Mouse (Mus musculus) NIH3T3 (cell line): Measurements from ENCODE around the gene Gdf2.

ENCODE experiments used
- DNase-seq: peaks from one replicate; pipeline ENCODE4 v3.0.0-alpha.2; 2012; ENCODE audit warnings: low read depth

Gdf2 gene

GRCm38 (mm10) chr14:33958186-33958585 lies 17.3 kb downstream of the Gdf2 start:
- no peak for DNase-seq

GRCm38 (mm10) chr14:33958841-33959240 lies 18.0 kb downstream of the Gdf2 start:
- no peak for DNase-seq

- DNase-seq = peak; percentile 64
Measured at GRCm38 (mm10) chr14:33959341-33959740, 18.5 kb downstream of the Gdf2 start.

GRCm38 (mm10) chr14:33965675-33966074 lies 24.8 kb downstream of the Gdf2 start:
- DNase-seq = peak; percentile 4

GRCm38 (mm10) chr14:33972679-33973078 lies 31.8 kb downstream of the Gdf2 start:
- DNase-seq = peak; percentile 2

DNA sequence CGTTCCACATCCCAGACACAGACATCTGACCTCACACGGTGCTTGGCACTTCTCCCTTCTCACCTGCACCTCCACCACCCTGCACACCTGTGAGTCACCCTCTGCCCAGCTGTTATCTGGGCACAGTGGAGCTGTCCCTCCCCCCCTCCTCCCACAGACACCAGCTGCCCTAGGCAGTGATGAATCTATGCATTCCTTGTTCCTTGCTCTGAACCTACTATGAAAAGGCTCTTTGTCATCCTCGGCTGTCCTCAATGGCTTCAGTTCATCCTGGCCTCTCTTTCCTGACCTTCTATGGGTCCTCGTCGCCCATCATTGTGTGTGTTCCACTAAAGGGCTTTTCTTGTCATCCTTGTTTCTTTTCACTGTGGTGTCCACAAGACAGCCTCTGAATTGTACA lies 33.9 kb downstream of the Gdf2 start:
- DNase-seq = no peak

DNA sequence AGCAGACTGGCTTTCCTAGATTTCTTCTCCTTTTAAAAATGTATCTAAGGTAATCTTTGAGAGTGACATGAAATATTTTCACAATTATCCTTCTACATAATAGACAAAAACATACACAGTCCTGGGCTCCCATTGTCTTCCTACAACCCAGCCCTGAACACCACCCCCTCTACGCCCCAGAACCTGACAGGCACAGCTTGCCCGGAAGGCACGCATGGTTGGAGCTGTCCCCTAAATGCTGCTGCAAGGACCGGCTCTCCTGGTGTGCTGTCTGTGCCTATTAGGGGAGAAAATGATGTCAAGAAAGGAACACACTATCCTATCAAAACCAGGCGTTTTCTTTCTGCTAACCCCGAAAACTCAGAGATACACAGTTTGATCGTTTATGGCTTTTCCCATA lies 36.9 kb downstream of the Gdf2 start:
- no peak for DNase-seq

GRCm38 (mm10) chr14:33978604-33979059 lies 37.8 kb downstream of the Gdf2 start, which contains the start of gene Zfp488:
Gene Zfp488, minus strand, starts transcription at chr14:33978764.
- DNase-seq = no peak

GRCm38 (mm10) chr14:33989201-33989600 lies 48.4 kb downstream of the Gdf2 start:
- DNase-seq = no peak

DNA sequence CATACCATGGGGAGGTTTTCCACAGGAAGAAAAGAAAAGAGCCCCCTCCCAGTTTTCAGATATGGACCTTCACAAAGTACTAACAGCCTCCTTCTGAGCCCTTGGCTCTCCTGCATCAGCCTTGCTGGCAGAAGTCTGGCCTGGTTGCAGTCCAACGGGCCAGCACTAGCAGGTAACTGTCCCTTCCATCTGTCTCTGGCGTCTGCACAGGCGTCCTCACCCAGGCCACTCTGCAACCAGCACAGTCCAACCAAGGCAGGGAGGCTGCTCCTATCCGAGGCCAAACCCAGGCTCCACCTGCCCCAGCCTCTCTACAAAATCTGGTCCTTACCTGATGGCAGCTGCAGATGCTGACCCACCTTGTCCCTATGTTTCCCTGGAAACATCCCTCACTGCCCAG lies 51.1 kb downstream of the Gdf2 start:
- DNase-seq = no peak

DNA sequence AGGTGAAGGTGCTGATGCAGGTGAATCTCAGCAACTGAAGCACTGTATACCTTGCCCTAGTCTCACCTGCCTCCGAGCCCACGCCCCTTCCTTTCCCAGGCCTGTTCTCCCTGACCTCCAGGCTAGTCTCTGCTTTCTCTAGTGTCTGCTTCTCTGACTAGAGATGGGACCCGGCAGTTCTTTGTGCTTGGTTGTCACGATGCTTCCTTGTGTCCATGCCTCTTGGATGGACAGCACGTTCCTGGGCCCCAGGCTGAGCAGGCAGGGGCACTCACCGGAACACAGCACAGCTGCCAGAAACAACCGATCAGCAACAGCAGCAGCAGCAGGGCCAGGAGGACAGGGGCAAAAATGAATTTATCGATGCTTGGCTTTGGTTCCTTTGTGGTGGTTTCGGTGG lies 52.2 kb downstream of the Gdf2 start:
- DNase-seq = no peak

- no peak for DNase-seq
Measured at GRCm38 (mm10) chr14:33993521-33994289, 52.9 kb downstream of the Gdf2 start.
